Mouse (Mus musculus): ENCODE data around the gene Gm8797. TPM values are rescaled to one million over a fixed set of nuclear protein-coding genes. Genes with fewer than 3 reads are reported as not detected.
"Not testable (repeated sequence)": the region's sequence is repeated elsewhere in the genome, so short reads cannot be mapped to it uniquely, and the experiment has no call there.

Gm8797 gene
- 10 to 100 TPM in 2 of 4 experiments, 1 to 10 TPM in 2; 3.1 to 16.0 (median 7.4) TPM for total RNA-seq (2022)

DNA sequence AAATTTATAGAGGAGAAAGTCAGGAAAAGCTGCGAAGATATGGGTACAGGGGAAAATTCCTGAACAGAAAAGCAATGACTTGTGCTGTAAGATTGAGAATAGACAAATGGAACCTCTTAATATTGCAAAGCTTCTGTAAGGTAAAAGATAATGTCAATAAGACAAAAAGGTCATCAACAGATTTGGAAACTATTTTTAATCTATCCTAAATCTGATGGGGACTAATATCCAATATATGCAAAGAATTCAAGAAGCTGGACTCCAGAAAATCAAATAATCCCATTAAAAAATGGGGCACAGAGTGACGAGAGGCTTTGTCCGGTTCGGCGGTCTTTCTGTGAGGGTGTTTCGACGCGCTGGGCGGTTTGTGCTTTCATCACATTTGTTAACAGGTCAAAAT lies at the start of gene Gm8797:
Gm8797 (plus strand) TSS at position 301 of the 400 bp plus-strand sequence.
- not testable (repeated sequence) for DNase-seq (ENCODE audit: low spot score in 2 of 2)

DNA sequence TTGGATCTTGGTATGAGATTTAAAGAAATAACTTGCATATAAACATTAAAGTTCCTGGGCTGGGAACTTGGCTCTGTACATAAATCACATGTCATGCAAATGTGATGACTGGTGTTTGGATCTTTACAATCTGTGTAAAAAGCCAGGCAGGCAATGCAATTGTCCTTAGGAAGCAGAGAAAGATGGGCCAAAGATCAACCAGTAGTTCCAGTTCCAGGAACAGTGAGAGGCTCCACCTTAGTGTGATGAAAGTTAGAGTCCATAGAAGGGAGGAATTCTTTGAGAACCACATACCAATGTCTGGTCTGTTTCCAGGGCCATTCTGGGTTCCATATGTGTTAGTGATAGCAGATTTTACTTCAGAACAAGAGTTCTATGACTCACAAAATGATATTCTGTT lies 36.1 kb upstream of the Gm8797 start:
- no peak for DNase-seq (ENCODE audit: low spot score in 2 of 2)

DNA sequence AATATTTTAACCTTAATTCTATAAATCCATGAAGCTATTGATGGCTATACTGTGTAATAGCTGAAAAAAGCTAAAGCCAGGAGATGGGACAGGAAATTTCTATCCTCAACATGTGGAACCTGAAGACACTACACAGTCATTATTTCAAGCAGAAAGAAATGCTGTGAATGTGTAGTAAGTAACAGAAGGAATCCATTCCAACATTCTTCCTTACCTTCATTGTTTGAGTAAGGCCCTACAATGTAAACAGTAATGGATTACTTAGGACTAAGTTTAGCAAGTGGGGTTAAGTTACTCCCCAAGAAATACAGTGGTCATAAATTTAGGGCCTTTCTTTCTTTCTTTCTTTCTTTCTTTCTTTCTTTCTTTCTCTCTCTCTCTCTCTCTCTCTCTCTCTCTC lies 17.7 kb upstream of the Gm8797 start:
- DNase-seq (ENCODE audit: low spot score in 2 of 2), result no peak

DNA sequence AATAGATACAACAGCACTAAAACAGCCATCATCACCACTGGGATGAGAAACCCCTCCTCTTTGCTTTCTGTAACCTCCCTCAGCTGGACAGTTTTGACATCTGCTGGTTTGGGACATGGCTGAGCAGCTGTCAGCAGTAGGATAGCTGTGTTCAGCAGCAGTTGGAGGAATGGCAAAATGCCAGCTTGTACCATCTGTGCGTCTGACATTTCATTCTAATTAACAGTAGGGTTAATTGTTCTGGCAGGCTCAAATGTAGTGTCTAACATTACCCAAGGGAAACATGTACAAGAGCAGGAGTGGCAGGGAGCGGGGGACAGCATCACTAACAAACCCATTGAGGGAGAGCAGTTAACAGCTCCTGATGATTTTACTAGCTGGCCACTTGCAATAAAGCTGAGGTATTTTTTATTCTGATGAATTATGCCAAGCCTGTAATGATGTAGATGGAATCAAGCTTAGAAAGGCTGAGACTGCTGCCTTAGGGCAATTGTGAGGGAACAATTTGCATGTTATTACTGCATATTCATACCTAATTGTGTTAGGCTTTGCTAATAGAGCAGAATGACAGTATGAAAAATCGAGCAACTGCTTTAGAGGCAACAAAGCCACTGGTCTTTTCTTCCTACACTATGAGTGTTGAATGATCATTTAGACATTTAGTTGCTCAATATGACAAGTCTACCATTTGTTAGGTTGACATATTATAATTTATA lies 4.3 kb downstream of the Gm8797 start:
- DNase-seq (ENCODE audit: low spot score in 2 of 2), result peak; percentile 3 to 12

DNA sequence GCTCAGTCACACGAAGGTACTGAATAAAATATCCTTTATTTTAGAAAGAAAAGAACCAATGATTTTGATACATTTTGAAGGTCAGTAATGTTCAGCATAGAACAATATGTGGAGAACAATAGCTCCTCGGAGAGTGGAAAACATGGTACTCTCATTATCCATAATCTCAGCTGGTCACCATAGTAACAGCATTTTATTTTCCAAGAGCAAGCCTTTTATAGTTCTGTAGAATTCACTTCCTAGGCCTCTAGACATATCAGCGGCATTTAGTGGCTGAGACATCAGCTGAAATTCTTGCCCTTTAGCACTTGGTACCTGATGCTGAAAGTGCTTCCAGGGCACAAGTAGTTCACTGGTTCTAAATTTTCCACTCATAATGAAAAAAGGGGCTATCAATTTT lies 15.7 kb downstream of the Gm8797 start:
- DNase-seq (ENCODE audit: low spot score in 2 of 2), result no peak

DNA sequence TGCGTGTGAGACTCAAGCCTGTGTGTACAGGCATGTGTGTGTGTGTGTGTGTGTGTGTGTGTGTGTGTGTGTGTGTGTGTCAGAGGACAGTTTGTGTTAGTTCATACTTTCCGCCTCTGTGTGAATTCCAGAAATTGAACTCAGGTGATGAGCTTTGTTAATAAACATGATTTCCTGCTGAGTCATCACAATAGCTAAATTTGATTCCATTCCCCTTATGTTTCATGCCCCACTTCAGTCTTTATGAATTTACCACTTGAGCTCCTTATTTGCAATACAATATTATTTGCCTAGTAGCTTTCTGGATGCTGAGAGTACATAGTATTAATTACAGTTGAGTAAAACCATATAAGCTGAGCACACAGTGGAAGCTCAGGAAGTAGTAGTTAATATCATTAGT lies 26.3 kb downstream of the Gm8797 start:
- no peak for DNase-seq (ENCODE audit: low spot score in 2 of 2)

Data from left cerebral cortex, adult 8-10 months (tissue).